In the genomic region with DNA sequence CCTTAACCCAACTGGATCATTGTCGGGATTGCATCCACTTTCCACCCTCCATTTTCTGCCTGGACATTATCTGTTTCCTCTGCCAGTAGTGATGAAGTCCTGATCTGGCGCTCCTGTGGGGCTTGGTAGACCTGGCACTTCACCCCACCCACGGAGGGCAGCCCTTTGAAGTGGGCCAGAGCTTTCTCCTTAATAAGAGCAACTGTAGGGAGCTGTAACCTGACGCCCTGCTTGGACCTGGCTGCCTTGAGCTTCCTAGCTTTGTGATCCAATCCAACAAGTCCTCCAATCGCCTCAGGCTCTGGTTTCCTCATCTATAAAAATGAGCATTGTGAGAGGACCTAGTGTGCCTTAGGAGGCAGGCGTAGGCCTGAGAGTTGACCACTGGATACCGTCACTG, we compare ENCODE assay signal across 7 mouse cellular contexts. TPM values are rescaled to one million over a fixed set of nuclear protein-coding genes. Genes with fewer than 3 reads are reported as not detected.
DNase-seq lines count a peak whose midpoint lies in the region; ATAC-seq and TF ChIP-seq lines count a peak whose summit lies in the region.

No protein-coding gene starts in this region.

- H3K36me3 ChIP-seq in forebrain, embryonic 15.5 days = no peaks in the 10 kb centered on the region
- peaks cover 29% of the 10 kb centered on the region for H3K36me3 ChIP-seq in liver, embryonic 12.5 days
- H3K36me3 ChIP-seq in stomach, postnatal 0 days (ENCODE audit: control insufficient read depth, insufficient read depth, low read length) = no peaks in the 10 kb centered on the region

- no peaks in the 10 kb centered on the region for H3K27me3 ChIP-seq in forebrain, embryonic 15.5 days
- no peaks in the 10 kb centered on the region for H3K27me3 ChIP-seq in liver, embryonic 12.5 days (replicated peaks)
- H3K27me3 ChIP-seq in stomach, postnatal 0 days (ENCODE audit: control insufficient read depth, insufficient read depth, low read length) = no peaks in the 10 kb centered on the region

- peak overlapping the region; percentile 98 for H3K4me3 ChIP-seq in forebrain, embryonic 15.5 days
- H3K4me3 ChIP-seq in liver, embryonic 12.5 days = peak overlapping the region; percentile 88; the same call in 1 of the 2 replicates
- H3K4me3 ChIP-seq in stomach, postnatal 0 days (ENCODE audit: low read depth, low read length) = peak overlapping the region; percentile 77; the same call in 1 of the 2 replicates

- H3K9me3 ChIP-seq in forebrain, embryonic 15.5 days = no peaks in the 10 kb centered on the region
- no peaks in the 10 kb centered on the region for H3K9me3 ChIP-seq in liver, embryonic 12.5 days (replicated peaks)
- no peaks in the 10 kb centered on the region for H3K9me3 ChIP-seq in stomach, postnatal 0 days (ENCODE audit: control insufficient read depth, low read length)

- H3K27ac ChIP-seq in forebrain, embryonic 15.5 days (replicated peaks) = no peak overlapping the region
- H3K27ac ChIP-seq in liver, embryonic 12.5 days = no peak overlapping the region
- no peak overlapping the region for H3K27ac ChIP-seq in stomach, postnatal 0 days (replicated peaks)

- H3K4me1 ChIP-seq in forebrain, embryonic 15.5 days = peaks cover 25% of the 10 kb centered on the region
- H3K4me1 ChIP-seq in liver, embryonic 12.5 days = peaks cover 45% of the 10 kb centered on the region
- peaks cover 5% of the 10 kb centered on the region; the same call in 1 of the 2 replicates for H3K4me1 ChIP-seq in stomach, postnatal 0 days (replicated peaks; ENCODE audit: control insufficient read depth, insufficient read depth)

- H3K4me2 ChIP-seq in forebrain, embryonic 15.5 days (replicated peaks) = peak overlapping the region; percentile 86
- H3K4me2 ChIP-seq in liver, embryonic 12.5 days = peak overlapping the region; percentile 99
- H3K4me2 ChIP-seq in stomach, postnatal 0 days (replicated peaks; ENCODE audit: low read depth) = peak overlapping the region; percentile 85

- ATAC-seq in forebrain, embryonic 15.5 days (replicated peaks) = no peak
- no peak for ATAC-seq in liver, embryonic 12.5 days
- ATAC-seq in stomach, postnatal 0 days (ENCODE audit: low FRiP score, low TSS enrichment) = no peak
- no peak for ATAC-seq in inflammation-experienced regulatory T-cells, adult 6 months

- 64% methylated on average over 7 of the region's 7 CpGs for WGBS in forebrain, embryonic 15.5 days
- 69% methylated on average over 7 of the region's 7 CpGs for WGBS in liver, embryonic 12.5 days (ENCODE audit: insufficient replicate concordance)
- WGBS in stomach, postnatal 0 days = 62% methylated on average over 7 of the region's 7 CpGs

- no peak for TF ChIP-seq EP300 in stomach, postnatal 0 days (optimal IDR thresholded peaks at IDR 0.05)

- H3K9ac ChIP-seq in forebrain, embryonic 15.5 days (replicated peaks) = no peak overlapping the region; the same call in 1 of the 2 replicates
- H3K9ac ChIP-seq in liver, embryonic 12.5 days = 0 out of 2 replicates have a peak overlapping the region, but pooled peaks have one; percentile 87
- H3K9ac ChIP-seq in stomach, postnatal 0 days (ENCODE audit: low read length) = no peak overlapping the region

- DNase-seq in lung, postnatal 25 days (ENCODE audit: low spot score) = peak; percentile 18
- DNase-seq in lung, postnatal 10 days = no peak
- no peak for DNase-seq in stomach, postnatal 0 days (ENCODE audit: low spot score)
- DNase-seq in layer of hippocampus, adult 9-10 months (ENCODE audit: low spot score) = no peak

- no peak for TF ChIP-seq CTCF in stomach, postnatal 0 days (IDR thresholded peaks at IDR 0.05; ENCODE audit: low read depth)

RNA-seq across cellular contexts. Expression of gene Aacs, which starts 1.9 kb away (rescaled TPM):
- 81.1 and 82.4 TPM in 2 replicates for polyA plus RNA-seq in forebrain, embryonic 15.5 days (2015; fragmentation: Nextera tagmentation; extraction: Ambion mirVana)
- polyA plus RNA-seq in liver, embryonic 12.5 days (2016; fragmentation: Nextera tagmentation; extraction: Ambion mirVana) = 24.7 and 25.1 TPM in 2 replicates
- 39.7 and 41.4 TPM in 2 replicates for polyA plus RNA-seq in stomach, postnatal 0 days (2015; fragmentation: Nextera tagmentation; extraction: Ambion mirVana)
- polyA plus RNA-seq in inflammation-experienced regulatory T-cells, adult 6 months (2017; shearing (Covaris generic)) = 10 to 100 TPM; 22.5 to 25.4 (median 24.7) TPM

RNA-seq across cellular contexts. Expression of gene Bri3bp, which starts 36.2 kb away (rescaled TPM):
- 35.9 and 38.0 TPM in 2 replicates for polyA plus RNA-seq in forebrain, embryonic 15.5 days (2015; fragmentation: Nextera tagmentation; extraction: Ambion mirVana)
- 44.0 and 44.1 TPM in 2 replicates for polyA plus RNA-seq in liver, embryonic 12.5 days (2016; fragmentation: Nextera tagmentation; extraction: Ambion mirVana)
- 25.3 and 27.9 TPM in 2 replicates for polyA plus RNA-seq in stomach, postnatal 0 days (2015; fragmentation: Nextera tagmentation; extraction: Ambion mirVana)
- polyA plus RNA-seq in inflammation-experienced regulatory T-cells, adult 6 months (2017; shearing (Covaris generic)) = 10 to 100 TPM in 1 of 3 experiments, 1 to 10 TPM in 2; 5.6 to 12.9 (median 8.3) TPM

RNA-seq across cellular contexts. Expression of gene Dhx37, which starts 43.6 kb away (rescaled TPM):
- polyA plus RNA-seq in forebrain, embryonic 15.5 days (2015; fragmentation: Nextera tagmentation; extraction: Ambion mirVana) = 11.3 and 13.4 TPM in 2 replicates
- polyA plus RNA-seq in liver, embryonic 12.5 days (2016; fragmentation: Nextera tagmentation; extraction: Ambion mirVana) = 11.3 and 11.4 TPM in 2 replicates
- polyA plus RNA-seq in stomach, postnatal 0 days (2015; fragmentation: Nextera tagmentation; extraction: Ambion mirVana) = 3.3 and 4.5 TPM in 2 replicates
- polyA plus RNA-seq in inflammation-experienced regulatory T-cells, adult 6 months (2017; shearing (Covaris generic)) = 10 to 100 TPM in 1 of 3 experiments, 1 to 10 TPM in 2; 6.9 to 10.2 (median 9.2) TPM

RNA-seq across cellular contexts. Expression of gene Tmem132b, which starts 54.0 kb away (rescaled TPM):
- polyA plus RNA-seq in forebrain, embryonic 15.5 days (2015; fragmentation: Nextera tagmentation; extraction: Ambion mirVana) = 8.2 and 8.3 TPM in 2 replicates
- 0.02 and 0.08 TPM in 2 replicates for polyA plus RNA-seq in liver, embryonic 12.5 days (2016; fragmentation: Nextera tagmentation; extraction: Ambion mirVana)
- polyA plus RNA-seq in stomach, postnatal 0 days (2015; fragmentation: Nextera tagmentation; extraction: Ambion mirVana) = 0.21 and 0.30 TPM in 2 replicates
- polyA plus RNA-seq in inflammation-experienced regulatory T-cells, adult 6 months (2017; shearing (Covaris generic)) = not detected
